Mouse (Mus musculus): ENCODE measurements around the gene Dpyd.

Gene Dpyd

DNA sequence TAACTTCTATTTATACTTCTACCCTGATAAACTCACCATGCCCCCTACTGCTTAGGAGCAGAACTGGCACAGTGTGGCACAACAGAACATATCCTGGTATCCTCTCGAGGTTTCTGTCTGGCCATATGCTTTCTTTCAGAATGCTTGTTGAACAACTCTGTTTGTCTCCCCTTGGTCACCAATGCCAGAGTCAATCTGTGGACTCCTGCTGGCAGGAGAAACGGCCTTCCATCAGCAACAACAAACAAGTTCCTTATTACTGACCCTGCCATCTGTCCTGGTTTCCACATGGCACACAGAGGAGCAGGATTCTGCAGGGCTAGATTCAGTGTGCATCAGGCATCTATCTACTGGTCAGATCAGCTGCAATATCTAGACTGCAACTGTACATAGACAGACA is 807.0 kb downstream of the Dpyd start:
- DNase-seq: no peak

DNA sequence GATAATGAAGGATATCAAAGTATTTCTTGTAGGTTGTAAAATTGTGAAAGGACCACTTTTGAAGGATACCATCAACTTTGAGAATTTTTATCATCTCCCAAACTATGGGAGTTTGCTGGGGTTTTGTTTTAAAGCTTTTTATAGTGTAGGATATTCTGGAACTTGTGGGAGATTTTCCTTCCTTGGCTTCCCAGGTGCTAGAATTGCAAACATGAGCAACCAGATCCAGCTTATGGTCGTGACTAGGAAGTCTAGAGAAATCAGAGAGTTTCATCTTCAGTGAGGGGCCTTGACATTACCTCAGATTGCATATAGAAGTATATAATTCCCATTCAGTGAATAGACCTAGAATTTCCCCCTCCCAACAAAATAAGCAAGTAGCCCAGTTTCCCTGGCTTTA is 819.2 kb downstream of the Dpyd start:
- no peak for DNase-seq

DNA sequence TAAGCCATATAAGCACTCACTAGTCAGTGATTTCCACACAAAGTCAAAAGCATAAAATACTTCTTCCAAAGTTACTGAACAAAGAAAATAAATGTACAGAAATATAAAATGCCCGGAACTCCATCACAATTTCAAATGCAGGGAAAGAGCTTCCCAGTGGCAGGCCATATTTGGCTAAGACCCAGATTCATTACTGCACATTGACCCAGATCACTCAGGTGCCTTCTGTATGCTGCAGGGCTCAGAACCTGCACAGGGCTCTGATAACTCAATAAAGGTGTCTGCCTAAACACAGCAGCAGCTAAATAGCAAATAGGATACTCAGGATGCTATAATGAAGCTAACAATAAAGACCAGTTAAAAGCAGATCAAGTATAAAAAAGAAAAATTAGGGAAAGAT is 820.5 kb downstream of the Dpyd start:
- DNase-seq: no peak

DNA sequence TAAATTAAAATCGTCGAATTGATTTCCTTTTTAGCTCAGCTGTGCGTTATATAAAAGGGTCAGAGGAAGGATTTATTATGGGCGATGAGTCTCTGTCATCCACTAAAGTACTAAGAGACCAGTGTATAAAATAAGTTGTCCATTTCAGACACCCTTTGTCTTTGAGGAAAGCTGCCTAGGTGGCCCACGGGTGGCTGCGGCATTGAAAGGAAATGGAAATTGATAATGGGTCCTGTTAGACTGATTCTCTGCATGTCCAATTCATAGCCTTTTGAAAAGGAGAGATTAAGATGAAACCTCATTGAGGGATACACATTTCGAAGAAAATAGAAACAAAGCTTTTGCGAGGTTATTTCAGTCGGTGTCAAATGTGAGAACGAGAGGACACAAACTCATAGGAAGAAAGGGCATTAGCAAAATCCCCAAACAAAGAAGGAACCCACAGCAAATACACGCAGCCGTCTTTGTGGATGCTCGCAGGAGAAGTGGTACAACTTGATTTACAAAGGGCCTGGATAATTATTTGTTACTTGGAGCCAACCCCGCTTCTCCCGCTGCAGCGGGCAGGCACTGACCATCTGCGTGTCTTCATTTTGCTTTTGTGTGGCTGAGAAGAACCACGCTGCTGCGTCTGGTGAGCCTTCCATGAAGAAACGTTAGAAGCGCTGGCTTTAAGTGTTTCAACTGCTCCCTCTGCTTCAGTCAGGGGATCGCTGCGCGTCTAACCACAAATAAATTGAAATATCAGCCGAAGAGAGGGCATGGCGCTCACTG is 825.6 kb downstream of the Dpyd start:
- no peak for DNase-seq

DNA sequence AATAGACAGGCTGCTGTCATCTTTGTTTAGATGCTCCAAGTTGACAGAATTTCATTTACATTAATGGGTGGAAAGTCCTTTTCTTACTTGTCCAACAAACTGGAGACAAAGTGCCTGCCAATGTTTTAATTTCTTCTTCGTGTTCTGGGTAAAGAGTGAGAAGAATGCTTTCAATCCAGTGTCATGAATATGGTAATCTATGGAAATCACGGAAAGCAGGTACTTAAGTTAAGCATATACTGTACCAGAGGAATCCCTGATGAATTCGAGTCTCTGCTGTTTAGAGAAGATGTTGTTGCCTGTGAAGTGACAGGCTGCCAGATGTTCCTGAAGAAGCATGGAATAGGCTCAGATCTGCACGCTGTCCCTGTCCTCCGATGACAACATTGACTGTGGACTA is 835.3 kb downstream of the Dpyd start:
- no peak for DNase-seq

DNA sequence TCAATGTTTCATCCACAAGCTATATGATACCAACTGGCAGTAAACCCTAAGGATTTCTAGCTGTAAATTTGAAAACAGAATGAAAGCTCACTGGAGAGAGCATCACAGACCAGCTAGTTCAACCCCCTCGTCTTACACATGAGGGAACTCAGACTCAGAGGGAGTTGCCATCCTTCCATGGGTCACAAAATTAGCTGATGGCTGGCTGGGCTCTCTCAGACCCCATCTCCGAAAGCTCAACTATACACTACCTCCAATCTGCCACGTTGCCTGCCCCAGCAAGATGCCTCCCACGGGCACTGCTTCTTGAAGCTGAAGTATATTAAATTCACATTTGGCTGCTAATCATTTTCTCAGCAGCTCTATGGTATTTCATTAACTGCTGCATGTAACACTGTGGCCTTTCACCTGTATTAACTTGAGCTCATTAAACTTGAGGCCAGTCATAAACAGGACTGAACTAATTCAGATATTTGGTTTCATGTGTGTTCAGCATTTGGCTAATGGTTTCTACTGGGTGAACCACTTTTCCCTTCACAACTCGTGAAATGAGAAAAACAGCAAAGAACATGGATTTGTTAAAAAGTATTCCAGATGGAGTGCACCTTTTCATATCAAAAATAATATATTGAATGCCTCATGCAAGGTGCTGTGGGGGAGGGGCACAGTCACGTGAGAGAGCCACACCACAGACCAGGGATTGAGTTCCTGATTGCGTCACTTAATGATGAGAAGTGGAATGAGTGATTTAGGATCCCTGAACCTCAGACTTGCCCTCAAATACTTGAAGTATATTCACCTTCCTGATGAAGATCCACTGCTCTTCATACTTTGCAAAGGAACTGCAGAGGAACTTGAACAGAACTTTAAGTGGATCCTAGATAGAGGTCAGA is 841.2 kb downstream of the Dpyd start:
- no peak for DNase-seq

DNA sequence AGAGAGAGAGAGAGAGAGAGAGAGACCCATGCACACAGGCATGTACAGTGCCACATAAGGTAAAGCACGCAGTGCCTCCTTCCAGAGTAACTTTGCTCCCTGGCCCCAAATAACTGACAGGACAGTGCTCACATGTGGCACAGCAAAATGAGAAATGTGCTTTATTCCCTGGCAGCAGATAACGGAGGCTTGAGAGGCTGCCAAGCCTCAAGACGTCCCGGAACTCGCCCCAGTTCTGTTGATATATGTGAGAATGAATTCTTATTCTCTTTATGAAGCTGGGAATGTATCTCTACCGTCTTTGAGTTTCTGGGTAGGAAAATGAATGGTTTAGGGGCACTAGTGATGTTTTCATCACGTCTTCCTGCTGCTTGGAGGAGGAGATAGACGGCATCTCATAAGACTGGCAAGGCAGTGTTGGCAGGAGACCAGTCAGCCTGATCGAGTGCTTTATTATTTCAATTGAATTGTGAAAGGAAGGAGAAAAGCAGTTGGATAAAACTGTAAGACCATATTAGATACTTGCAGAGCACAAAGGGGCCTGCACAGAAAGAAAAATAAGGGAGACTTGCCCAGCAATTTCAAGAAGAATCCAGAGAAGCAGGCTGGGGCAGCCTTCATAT is 857.3 kb downstream of the Dpyd start:
- no peak for DNase-seq

DNA sequence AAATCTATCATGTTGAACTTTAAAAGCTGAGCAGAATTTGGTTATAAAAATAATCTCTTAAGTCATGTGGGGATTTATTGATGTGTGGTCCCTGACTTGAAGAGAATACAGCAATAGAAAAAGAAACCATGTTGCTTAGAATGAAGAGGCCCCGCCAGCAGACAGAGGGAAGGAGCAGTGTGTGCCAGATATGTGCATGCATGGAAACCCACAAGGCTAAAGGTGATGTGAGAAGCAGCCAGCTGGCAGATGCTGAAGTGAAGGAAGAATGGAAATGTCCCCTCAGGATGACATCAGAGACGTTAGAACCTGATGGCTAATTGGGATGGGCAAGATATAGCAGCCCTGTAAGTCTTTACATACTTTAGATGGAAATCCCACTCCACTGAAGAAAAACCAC is 857.8 kb downstream of the Dpyd start:
- DNase-seq: no peak

DNA sequence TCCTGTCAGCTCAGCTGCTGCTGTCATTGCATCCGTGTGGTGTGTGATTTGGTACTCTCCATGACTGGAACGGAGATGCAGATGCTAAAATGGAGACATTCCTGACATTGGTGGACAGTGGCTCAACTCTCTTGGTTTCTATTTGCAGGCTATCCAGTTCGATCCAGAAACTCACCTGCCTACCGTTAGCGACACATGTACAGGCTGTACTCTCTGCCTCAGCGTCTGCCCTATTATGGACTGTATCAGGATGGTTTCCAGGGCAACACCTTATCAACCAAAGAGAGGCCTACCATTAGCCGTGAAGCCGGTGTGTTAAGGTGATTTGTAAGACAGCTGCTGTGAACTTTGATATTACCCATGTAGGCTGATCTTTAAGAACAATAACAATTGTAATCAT is 869.4 kb downstream of the Dpyd start:
- DNase-seq: no peak

DNA sequence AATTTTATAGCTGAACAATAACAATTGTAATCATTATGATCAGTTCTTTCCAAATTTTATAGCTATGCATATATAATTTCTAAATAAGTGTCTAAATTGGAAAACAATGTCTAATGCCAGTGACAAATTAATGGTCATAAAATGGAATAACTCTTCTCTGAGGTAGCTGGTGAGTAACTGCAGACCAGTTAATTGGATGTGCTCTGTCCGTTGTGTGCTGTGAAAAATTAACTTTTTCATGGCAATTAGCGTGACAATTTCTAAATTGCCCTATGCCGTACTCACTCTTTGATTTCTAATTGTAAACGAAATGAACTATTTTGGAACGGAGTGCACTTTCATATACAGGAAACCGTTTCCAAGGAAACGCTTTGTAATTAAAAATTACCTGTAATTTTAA is 869.8 kb downstream of the Dpyd start:
- DNase-seq: no peak

DNA sequence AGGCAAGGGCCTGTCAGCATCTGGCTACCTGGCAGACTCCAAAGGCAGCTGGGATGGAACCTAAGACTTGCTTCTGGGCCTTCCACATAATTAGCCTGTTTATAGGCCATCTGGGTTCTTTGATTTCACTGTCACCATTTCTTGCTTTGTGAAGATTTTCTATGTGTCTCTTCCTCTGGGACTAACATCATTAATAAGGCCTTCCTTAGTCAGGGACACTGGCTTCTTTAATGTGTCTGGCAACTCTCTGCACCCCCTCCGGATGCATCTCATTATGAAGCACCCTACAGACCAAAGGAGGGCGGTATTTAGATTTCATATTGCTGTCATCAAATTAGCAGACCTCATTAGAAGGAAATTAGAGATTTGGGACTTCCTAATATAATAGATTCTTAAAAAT is 885.6 kb downstream of the Dpyd start:
- DNase-seq: no peak

DNA sequence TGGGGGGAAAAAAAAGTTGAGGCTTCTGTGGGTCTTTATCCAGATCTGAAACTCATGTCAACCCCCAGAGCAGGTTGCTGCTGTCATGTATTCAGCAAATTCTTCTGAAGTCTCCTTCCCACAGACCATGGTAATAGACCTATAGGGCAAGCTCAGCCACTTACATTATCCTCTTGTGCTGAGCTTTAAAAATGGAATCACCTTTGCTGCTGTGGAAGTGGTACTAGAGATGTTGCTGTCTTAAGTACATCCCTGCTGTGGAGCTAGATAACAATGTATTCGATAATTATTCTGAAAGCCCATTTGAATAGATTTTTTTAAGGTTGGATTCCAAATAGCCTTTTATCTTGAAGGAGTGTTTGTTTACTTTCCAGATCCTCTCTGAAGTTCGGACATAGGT is 902.1 kb downstream of the Dpyd start:
- DNase-seq: no peak

DNA sequence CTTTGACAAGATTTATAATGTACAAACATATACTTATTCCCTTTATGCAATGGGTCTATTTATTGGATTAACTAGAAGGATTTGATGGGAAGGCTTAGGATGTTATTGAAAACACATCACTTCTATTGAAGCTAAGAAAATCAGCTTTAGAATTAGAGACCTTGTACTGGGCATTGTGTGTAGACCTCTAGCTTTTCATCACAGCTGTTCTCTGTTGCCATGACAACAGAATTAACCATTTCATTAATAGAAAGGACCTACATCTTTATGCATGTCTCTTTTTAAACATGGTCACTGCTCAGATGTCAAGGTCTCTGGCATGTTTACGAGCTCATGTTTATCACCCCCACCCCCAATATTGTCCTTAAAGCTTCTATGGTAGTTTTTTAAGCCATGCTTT is 902.5 kb downstream of the Dpyd start:
- DNase-seq: no peak

DNA sequence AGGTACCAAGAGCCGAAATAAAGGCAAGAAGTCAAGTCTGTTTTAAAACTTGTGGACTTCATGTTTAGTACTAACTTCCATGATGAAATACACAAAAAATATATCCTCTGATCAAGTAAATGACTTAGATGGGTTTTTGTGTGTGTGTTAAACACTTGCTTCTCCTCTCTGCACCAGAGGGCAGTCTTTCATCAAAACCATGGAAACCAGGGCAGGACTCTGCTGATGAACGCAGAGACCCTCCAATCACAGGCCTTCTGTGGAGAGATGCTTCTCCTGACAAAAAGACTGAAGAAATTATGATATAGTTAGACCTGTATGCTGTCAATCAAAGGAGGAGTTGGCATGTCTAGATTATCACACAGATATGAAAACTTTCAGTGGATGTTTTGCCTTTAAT is 905.8 kb downstream of the Dpyd start:
- DNase-seq: no peak
